Mouse (Mus musculus) MEL (cell line): ENCODE measurements around the gene Upk2.

Experiments used
- CTCF ChIP-seq, 3 experiments: IDR thresholded peaks in 2 of 3; conservative IDR thresholded peaks in 1 of 3; 2 replicates each; pipeline ENCODE4 v1.5.1; 2011 to 2012; ENCODE audit warnings: low read length in 3 of 3, low read depth in 2 of 3, mild to moderate bottlenecking in 2 of 3, improper control_type of control experiment in 1 of 3, inconsistent platforms in 1 of 3, mixed read lengths in 1 of 3, moderate library complexity in 1 of 3; ENCODE audit not compliant: control insufficient read depth in 1 of 3, insufficient read depth in 1 of 3, poor library complexity in 1 of 3, severe bottlenecking in 1 of 3
- EP300 ChIP-seq, 2 experiments: IDR thresholded peaks; 2 replicates each; pipeline ENCODE4 v1.6.1; 2011; ENCODE audit warnings: improper control_type of control experiment in 2 of 2, low read length in 2 of 2, low read depth in 1 of 2, mild to moderate bottlenecking in 1 of 2
- HCFC1 ChIP-seq: IDR thresholded peaks from 2 replicates; pipeline ENCODE4 v1.6.1; 2012; ENCODE audit warnings: low read depth, mild to moderate bottlenecking, inconsistent platforms, low read length, improper control_type of control experiment, moderate library complexity
- MAFK ChIP-seq: IDR thresholded peaks from 2 replicates; pipeline ENCODE4 v1.6.1; 2011; ENCODE audit warnings: low read depth, mild to moderate bottlenecking, low read length, improper control_type of control experiment, borderline replicate concordance
- MAZ ChIP-seq: IDR thresholded peaks from 2 replicates; pipeline ENCODE4 v1.6.1; 2012; ENCODE audit warnings: low read depth, mild to moderate bottlenecking, inconsistent platforms, low read length, improper control_type of control experiment
- NRF1 ChIP-seq: IDR thresholded peaks from 2 replicates; pipeline ENCODE4 v1.6.1; 2014; ENCODE audit warnings: low read depth, mild to moderate bottlenecking, inconsistent platforms, low read length, improper control_type of control experiment, moderate library complexity; ENCODE audit not compliant: poor library complexity, insufficient read depth, severe bottlenecking
- POLR2A ChIP-seq, 2 experiments: IDR thresholded peaks; 2 replicates each; pipeline ENCODE4 v1.6.1; 2011 to 2012; ENCODE audit warnings: low read length in 2 of 2, mild to moderate bottlenecking in 2 of 2, control low read depth in 1 of 2, improper control_type of control experiment in 1 of 2, low read depth in 1 of 2, moderate library complexity in 1 of 2; ENCODE audit not compliant: control insufficient read depth in 1 of 2, insufficient read depth in 1 of 2, poor library complexity in 1 of 2
- SIN3A ChIP-seq: IDR thresholded peaks from 2 replicates; pipeline ENCODE4 v1.6.1; 2012; ENCODE audit warnings: low read length, improper control_type of control experiment, inconsistent platforms
- ZNF384 ChIP-seq: IDR thresholded peaks from 2 replicates; pipeline ENCODE4 v1.6.1; 2012; ENCODE audit warnings: low read depth, mild to moderate bottlenecking, inconsistent platforms, low read length, improper control_type of control experiment

DNA sequence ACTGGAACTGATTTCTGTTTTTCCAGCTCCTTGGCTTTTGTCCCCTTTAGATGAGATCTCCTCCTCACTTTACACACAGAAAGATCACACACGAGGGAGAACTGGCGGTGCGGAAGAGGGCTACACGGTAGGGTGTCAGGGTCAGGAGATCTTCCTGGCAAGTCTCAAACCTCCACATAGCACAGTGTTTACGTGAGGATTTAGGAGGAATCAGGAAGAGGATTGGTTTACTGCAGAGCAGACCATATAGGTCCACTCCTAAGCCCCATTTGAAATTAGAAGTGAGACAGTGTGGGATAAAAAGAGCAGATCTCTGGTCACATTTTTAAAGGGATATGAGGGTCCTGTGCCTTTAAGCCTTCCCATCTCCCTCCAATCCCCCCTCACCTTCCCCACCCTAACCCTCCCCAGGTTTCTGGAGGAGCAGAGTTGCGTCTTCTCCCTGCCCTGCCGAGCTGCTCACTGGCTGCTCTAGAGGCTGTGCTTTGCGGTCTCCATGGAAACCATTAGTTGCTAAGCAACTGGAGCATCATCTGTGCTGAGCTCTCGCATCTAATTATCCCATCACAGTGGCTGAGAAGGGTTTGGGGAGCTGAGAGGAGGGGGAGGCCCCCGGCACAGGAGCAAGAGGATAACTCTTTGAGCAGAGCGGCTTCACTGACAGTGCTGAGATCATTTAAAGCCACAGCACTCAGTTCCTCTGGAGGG is 2.4 kb upstream of the Upk2 start:
- TF ChIP-seq EP300 (IDR thresholded peaks at IDR 0.05; ENCODE audit: low read depth in 1 of 2, low read length in 2 of 2) = no peak
- no peak for TF ChIP-seq CTCF (IDR thresholded peaks at IDR 0.05 in 2 of 3, conservative IDR thresholded peaks at IDR 0.05 in 1 of 3; ENCODE audit: control insufficient read depth in 1 of 3, insufficient read depth in 1 of 3, low read depth in 2 of 3, low read length in 3 of 3, poor library complexity in 1 of 3, severe bottlenecking in 1 of 3)
- no peak for TF ChIP-seq MAFK
- TF ChIP-seq POLR2A (IDR thresholded peaks at IDR 0.05; ENCODE audit: control insufficient read depth in 1 of 2, insufficient read depth in 1 of 2, low read depth in 1 of 2, low read length in 2 of 2, poor library complexity in 1 of 2) = no peak
- TF ChIP-seq SIN3A = no peak
- no peak for TF ChIP-seq ZNF384
- no peak for TF ChIP-seq MAZ
- no peak for TF ChIP-seq HCFC1
- no peak for TF ChIP-seq NRF1
